Comparison of ENCODE assay signal across 18 mouse cellular contexts in the genomic region with DNA sequence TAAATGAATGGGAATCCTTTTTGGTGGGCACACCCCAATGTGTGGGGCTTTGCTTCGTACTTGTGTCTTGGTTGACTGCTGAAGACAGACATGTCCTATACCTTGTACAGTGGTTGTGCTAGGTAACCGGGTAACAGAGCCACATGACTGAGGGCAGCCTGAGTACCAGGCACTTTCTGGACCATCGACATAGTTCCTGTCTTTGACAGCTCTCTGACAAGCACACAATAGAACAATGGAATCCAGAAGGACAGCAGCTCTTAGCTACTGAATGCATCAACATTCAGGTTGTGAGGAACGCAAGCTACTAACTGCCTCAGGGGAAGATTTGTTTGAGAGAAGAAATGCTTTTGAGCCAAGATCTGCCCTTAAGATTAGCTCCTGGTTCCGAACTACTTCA. TPM values are rescaled to one million over a fixed set of nuclear protein-coding genes. Genes with fewer than 3 reads are reported as not detected.
DNase-seq lines count a peak whose midpoint lies in the region; ATAC-seq and TF ChIP-seq lines count a peak whose summit lies in the region.
"Had no signal": no experiment of that assay in that cellular context is flagged by ENCODE, and none has a peak within 500 bp of the region (broad histone marks: within the 10 kb centered on the region; RNA-seq: fewer than 3 reads in every experiment).

No protein-coding gene starts in this region.

- H3K4me1 ChIP-seq in heart, embryonic 12.5 days (replicated peaks), result peaks cover 13% of the 10 kb centered on the region
- H3K4me1 ChIP-seq in ES-Bruce4 (ENCODE audit: control insufficient read depth, insufficient read depth, low read length), result peaks cover 5% of the 10 kb centered on the region

- no peak for DNase-seq in heart, adult 9 months (ENCODE audit: low spot score in 2 of 2)
- DNase-seq in layer of hippocampus, adult 11-12 months (ENCODE audit: low spot score), result peak; percentile 6
- DNase-seq in layer of hippocampus, postnatal 10 days (ENCODE audit: low spot score in 2 of 2), result no peak
- peak; percentile 14 for DNase-seq in embryo, embryonic 9.5 days (ENCODE audit: extremely low spot score)
- no peak for DNase-seq in urinary bladder, postnatal 10 days (ENCODE audit: low spot score)
- no peak for DNase-seq in gastrocnemius, adult 8-10 months (ENCODE audit: low spot score in 2 of 2)
- DNase-seq: adrenal gland, postnatal 10 days; B cell, adult 2 months; cerebellum, postnatal 36 days; right cerebral cortex, postnatal 25 days; thymus, postnatal 25 days had no signal

- no peaks in the 10 kb centered on the region for H3K27me3 ChIP-seq in heart, embryonic 12.5 days (replicated peaks)
- no peaks in the 10 kb centered on the region for H3K27me3 ChIP-seq in ES-Bruce4 (ENCODE audit: control insufficient read depth, insufficient read depth, low read length, poor library complexity, severe bottlenecking)
- H3K27me3 ChIP-seq: limb, embryonic 12.5 days had no signal

- H3K36me3 ChIP-seq in heart, embryonic 12.5 days, result no peaks in the 10 kb centered on the region
- H3K36me3 ChIP-seq in ES-Bruce4 (ENCODE audit: control insufficient read depth, insufficient read depth, low read length, poor library complexity, severe bottlenecking), result no peaks in the 10 kb centered on the region
- H3K36me3 ChIP-seq: limb, embryonic 12.5 days had no signal

- no peak for TF ChIP-seq EP300 in ES-Bruce4 (IDR thresholded peaks at IDR 0.05; ENCODE audit: insufficient read depth, low read depth, low read length)

- no peak overlapping the region for H3K4me3 ChIP-seq in heart, embryonic 12.5 days
- no peak overlapping the region for H3K4me3 ChIP-seq in ES-Bruce4 (ENCODE audit: low read depth, low read length)
- H3K4me3 ChIP-seq: limb, embryonic 12.5 days had no signal

- 38% methylated on average over 5 of the region's 5 CpGs for WGBS in heart, embryonic 12.5 days

- H3K27ac ChIP-seq in heart, embryonic 12.5 days (ENCODE audit: poor library complexity, severe bottlenecking), result no peak overlapping the region
- peak overlapping the region; percentile 2; the same call in 1 of the 2 replicates for H3K27ac ChIP-seq in ES-Bruce4 (ENCODE audit: insufficient read depth, low read length)
- H3K27ac ChIP-seq: limb, embryonic 12.5 days had no signal

- H3K4me2 ChIP-seq in heart, embryonic 12.5 days, result no peak overlapping the region
- H3K4me2 ChIP-seq: limb, embryonic 12.5 days had no signal

- ATAC-seq in heart, embryonic 12.5 days (ENCODE audit: insufficient number of reproducible peaks, low FRiP score), result peak; percentile 33; the same call in 1 of the 2 replicates

- no peak for TF ChIP-seq CTCF in ES-Bruce4 (IDR thresholded peaks at IDR 0.05; ENCODE audit: low read depth, low read length)

- H3K9ac ChIP-seq in heart, embryonic 12.5 days, result no peak overlapping the region
- H3K9ac ChIP-seq in ES-Bruce4 (ENCODE audit: low read depth, poor library complexity, severe bottlenecking), result no peak overlapping the region
- H3K9ac ChIP-seq: limb, embryonic 12.5 days had no signal

- no peaks in the 10 kb centered on the region for H3K9me3 ChIP-seq in heart, embryonic 12.5 days (replicated peaks)
- H3K9me3 ChIP-seq in ES-Bruce4 (replicated peaks; ENCODE audit: control insufficient read depth, insufficient read depth, low read length, poor library complexity, severe bottlenecking), result no peaks in the 10 kb centered on the region
- H3K9me3 ChIP-seq: limb, embryonic 12.5 days had no signal

- no peak for TF ChIP-seq POLR2A in ES-Bruce4 (IDR thresholded peaks at IDR 0.05; ENCODE audit: insufficient read depth, low read length)

RNA-seq across cellular contexts. Expression of a gene that starts 49.2 kb away (rescaled TPM):
- not detected in 2 replicates for polyA plus RNA-seq in heart, embryonic 12.5 days (2016; fragmentation: Nextera tagmentation; extraction: Ambion mirVana)
- not detected for total RNA-seq in layer of hippocampus, postnatal 10 days (2021)
- polyA plus RNA-seq in ES-Bruce4 (2011; ENCODE audit: insufficient read depth, insufficient read length, low read depth, missing spikeins), result 3.4 TPM in 1 of 2 replicates, not detected in the other
- total RNA-seq in gastrocnemius, adult 8-10 months (2022), result not detected
- total RNA-seq: adrenal gland, postnatal 10 days; hematopoietic stem cell, adult 5-6 weeks; layer of hippocampus, adult 8-10 months; monocyte, adult 5-6 weeks; neutrophil, adult 5-6 weeks had no signal
- polyA plus RNA-seq: limb, embryonic 12.5 days had no signal

Comparison
In these comparisons a context has a peak if more than half of its experiments do, and no peak if none do; other contexts are left out.
1. DNase-seq: peak in layer of hippocampus, adult 11-12 months (single experiment) and embryo, embryonic 9.5 days (single experiment); none in heart, adult 9 months (0 of 2), layer of hippocampus, postnatal 10 days (0 of 2), urinary bladder, postnatal 10 days (single experiment) and gastrocnemius, adult 8-10 months (0 of 2).